Mouse (Mus musculus): Measurements from ENCODE around the gene Vash1.

The Vash1 gene

GRCm38 (mm10) chr12:86719961-86720639 lies 41.6 kb downstream of the Vash1 start:
- no peak for DNase-seq (ENCODE audit: low read depth, low spot score)

- no peak for DNase-seq (ENCODE audit: low read depth, low spot score)
Measured at GRCm38 (mm10) chr12:86721453-86721852, 43.0 kb downstream of the Vash1 start.

- DNase-seq (ENCODE audit: low read depth, low spot score) = no peak
Measured at GRCm38 (mm10) chr12:86724300-86724699, 45.8 kb downstream of the Vash1 start.

GRCm38 (mm10) chr12:86725706-86726105 lies 47.2 kb downstream of the Vash1 start:
- DNase-seq (ENCODE audit: low read depth, low spot score) = peak; percentile 32

GRCm38 (mm10) chr12:86726120-86726640 lies 47.7 kb downstream of the Vash1 start, which contains the start of gene Angel1:
Gene Angel1, minus strand, starts transcription at chr12:86726460.
- peak; percentile 90 for DNase-seq (ENCODE audit: low read depth, low spot score)

GRCm38 (mm10) chr12:86734319-86734810 lies 55.9 kb downstream of the Vash1 start, which contains the start of gene Lrrc74a:
Gene Lrrc74a, plus strand, starts transcription at chr12:86734369.
- DNase-seq (ENCODE audit: low read depth, low spot score) = no peak

All from brain, embryonic 18.5 days (tissue).